Mouse (Mus musculus): ENCODE data around the gene Sympk.

- TF ChIP-seq CTCF (IDR thresholded peaks at IDR 0.05; ENCODE audit: low read depth) (no peak), EP300 (IDR thresholded peaks at IDR 0.05; ENCODE audit: low read depth) (no peak)
These were observed 23.9 kb downstream of the Sympk start for GRCm38 (mm10) chr7:19048006-19048527.

All from heart, postnatal 0 days (tissue).